Mouse (Mus musculus) liver, postnatal 0 days (tissue): ENCODE results near the gene Cyp2c55.

ENCODE experiments used
- CTCF ChIP-seq: sonication (generic); IDR thresholded peaks from 2 replicates; pipeline ENCODE4 v1.5.1; 2016; ENCODE audit warnings: antibody characterized with exemption, low read depth
- EP300 ChIP-seq: IDR thresholded peaks from 2 replicates; pipeline ENCODE4 v1.6.1; 2016; ENCODE audit warnings: antibody characterized with exemption, low read depth, mild to moderate bottlenecking

- TF ChIP-seq CTCF (no peak), EP300 (no peak)
Measured at GRCm38 (mm10) chr19:39060719-39061118, 53.9 kb downstream of the Cyp2c55 start, which contains the start of gene Cyp2c65.
